Mouse (Mus musculus): ENCODE results near the gene Apon. TPM values are rescaled to one million over a fixed set of nuclear protein-coding genes. Genes with fewer than 3 reads are reported as not detected.
"Not testable (repeated sequence)": the region's sequence is repeated elsewhere in the genome, so short reads cannot be mapped to it uniquely, and the experiment has no call there.

Gene Apon
- polyA plus RNA-seq, 1 experiment from 2014 or later, result 0.20 TPM

- not testable (repeated sequence) for H3K4me3 ChIP-seq; H3K9me3 ChIP-seq (replicated peaks); H3K27ac ChIP-seq (ENCODE audit: poor library complexity, severe bottlenecking); H3K4me2 ChIP-seq; H3K9ac ChIP-seq; ATAC-seq (ENCODE audit: insufficient number of reproducible peaks, low FRiP score); H3K4me1 ChIP-seq (replicated peaks); H3K27me3 ChIP-seq (replicated peaks)
- peaks cover 17% of the 10 kb centered on the region for H3K36me3 ChIP-seq
- WGBS, result 85% methylated on average over 7 of the region's 7 CpGs
Observed at GRCm38 (mm10) chr10:128272819-128273439, 19.0 kb downstream of the Apon start.

- H3K4me3 ChIP-seq; ATAC-seq (ENCODE audit: insufficient number of reproducible peaks, low FRiP score); H3K4me2 ChIP-seq; H3K27me3 ChIP-seq (replicated peaks); H3K9ac ChIP-seq; H3K4me1 ChIP-seq (replicated peaks); H3K27ac ChIP-seq (ENCODE audit: poor library complexity, severe bottlenecking); H3K9me3 ChIP-seq (replicated peaks): not testable (repeated sequence)
- 92% methylated on average over 1 of the region's 1 CpGs for WGBS
- H3K36me3 ChIP-seq, result peaks cover 39% of the 10 kb centered on the region
Observed at GRCm38 (mm10) chr10:128275374-128275773, 21.5 kb downstream of the Apon start.

GRCm38 (mm10) chr10:128278158-128278557, 24.3 kb downstream of the Apon start:
- no peak for ATAC-seq (ENCODE audit: insufficient number of reproducible peaks, low FRiP score)
- H3K4me1 ChIP-seq (replicated peaks), result no peaks in the 10 kb centered on the region
- H3K9ac ChIP-seq, result no peak overlapping the region
- no peak overlapping the region for H3K27ac ChIP-seq (ENCODE audit: poor library complexity, severe bottlenecking)
- H3K36me3 ChIP-seq, result peaks cover 63% of the 10 kb centered on the region
- H3K27me3 ChIP-seq (replicated peaks), result no peaks in the 10 kb centered on the region
- no peak overlapping the region for H3K4me2 ChIP-seq
- H3K9me3 ChIP-seq (replicated peaks), result no peaks in the 10 kb centered on the region
- WGBS, result 61% methylated on average over 6 of the region's 6 CpGs
- no peak overlapping the region for H3K4me3 ChIP-seq

- ATAC-seq (ENCODE audit: insufficient number of reproducible peaks, low FRiP score), result no peak
- WGBS, result 82% methylated on average over 6 of the region's 6 CpGs
- Histone ChIP-seq H3K9me3 (replicated peaks) (no peaks in the 10 kb centered on the region), H3K4me1 (replicated peaks) (no peaks in the 10 kb centered on the region), H3K4me3 (no peak overlapping the region), H3K27me3 (replicated peaks) (no peaks in the 10 kb centered on the region), H3K36me3 (peaks cover 84% of the 10 kb centered on the region), H3K4me2 (no peak overlapping the region), H3K9ac (no peak overlapping the region), H3K27ac (ENCODE audit: poor library complexity, severe bottlenecking) (no peak overlapping the region)
Observed at GRCm38 (mm10) chr10:128280943-128281342, 27.0 kb downstream of the Apon start.

- Histone ChIP-seq H3K9me3 (replicated peaks) (no peaks in the 10 kb centered on the region), H3K9ac (no peak overlapping the region), H3K27me3 (replicated peaks) (no peaks in the 10 kb centered on the region), H3K4me1 (replicated peaks) (no peaks in the 10 kb centered on the region), H3K36me3 (peaks cover 87% of the 10 kb centered on the region), H3K27ac (ENCODE audit: poor library complexity, severe bottlenecking) (no peak overlapping the region), H3K4me3 (no peak overlapping the region), H3K4me2 (no peak overlapping the region)
- ATAC-seq (ENCODE audit: insufficient number of reproducible peaks, low FRiP score), result no peak
- 86% methylated on average over 14 of the region's 14 CpGs for WGBS
Observed at GRCm38 (mm10) chr10:128281682-128282081, 27.8 kb downstream of the Apon start.

- Histone ChIP-seq H3K4me3 (no peak overlapping the region), H3K9ac (peak overlapping the region; percentile 18; the same call in 1 of the 2 replicates), H3K4me1 (replicated peaks) (no peaks in the 10 kb centered on the region), H3K27ac (ENCODE audit: poor library complexity, severe bottlenecking) (no peak overlapping the region), H3K36me3 (peaks cover 86% of the 10 kb centered on the region), H3K9me3 (replicated peaks) (no peaks in the 10 kb centered on the region), H3K4me2 (no peak overlapping the region), H3K27me3 (replicated peaks) (no peaks in the 10 kb centered on the region)
- ATAC-seq (ENCODE audit: insufficient number of reproducible peaks, low FRiP score), result no peak
- WGBS, result 84% methylated on average over 20 of the region's 20 CpGs
Observed at GRCm38 (mm10) chr10:128282886-128283450, 29.1 kb downstream of the Apon start.

- H3K36me3 ChIP-seq, result peaks cover 83% of the 10 kb centered on the region
Observed at GRCm38 (mm10) chr10:128283604-128284579, 30.0 kb downstream of the Apon start.

GRCm38 (mm10) chr10:128290594-128290993, 36.7 kb downstream of the Apon start:
- H3K36me3 ChIP-seq, result peaks cover 60% of the 10 kb centered on the region
- H3K27ac ChIP-seq (ENCODE audit: poor library complexity, severe bottlenecking); H3K4me2 ChIP-seq; H3K27me3 ChIP-seq (replicated peaks); H3K4me1 ChIP-seq (replicated peaks); H3K9ac ChIP-seq; H3K4me3 ChIP-seq; H3K9me3 ChIP-seq (replicated peaks); ATAC-seq (ENCODE audit: insufficient number of reproducible peaks, low FRiP score): not testable (repeated sequence)
- WGBS, result 81% methylated on average over 1 of the region's 1 CpGs

More at GRCm38 (mm10) chr10:128283604-128284579, 30.0 kb downstream of the Apon start:
- Histone ChIP-seq H3K4me2 (no peak overlapping the region), H3K9ac (peak overlapping the region; percentile 1; the same call in 1 of the 2 replicates), H3K4me3 (no peak overlapping the region), H3K27me3 (replicated peaks) (no peaks in the 10 kb centered on the region), H3K4me1 (replicated peaks) (no peaks in the 10 kb centered on the region), H3K27ac (ENCODE audit: poor library complexity, severe bottlenecking) (no peak overlapping the region), H3K9me3 (replicated peaks) (no peaks in the 10 kb centered on the region)
- 64% methylated on average over 31 of the region's 31 CpGs for WGBS
- ATAC-seq (ENCODE audit: insufficient number of reproducible peaks, low FRiP score), result no peak; the same call in 1 of the 2 replicates

DNA sequence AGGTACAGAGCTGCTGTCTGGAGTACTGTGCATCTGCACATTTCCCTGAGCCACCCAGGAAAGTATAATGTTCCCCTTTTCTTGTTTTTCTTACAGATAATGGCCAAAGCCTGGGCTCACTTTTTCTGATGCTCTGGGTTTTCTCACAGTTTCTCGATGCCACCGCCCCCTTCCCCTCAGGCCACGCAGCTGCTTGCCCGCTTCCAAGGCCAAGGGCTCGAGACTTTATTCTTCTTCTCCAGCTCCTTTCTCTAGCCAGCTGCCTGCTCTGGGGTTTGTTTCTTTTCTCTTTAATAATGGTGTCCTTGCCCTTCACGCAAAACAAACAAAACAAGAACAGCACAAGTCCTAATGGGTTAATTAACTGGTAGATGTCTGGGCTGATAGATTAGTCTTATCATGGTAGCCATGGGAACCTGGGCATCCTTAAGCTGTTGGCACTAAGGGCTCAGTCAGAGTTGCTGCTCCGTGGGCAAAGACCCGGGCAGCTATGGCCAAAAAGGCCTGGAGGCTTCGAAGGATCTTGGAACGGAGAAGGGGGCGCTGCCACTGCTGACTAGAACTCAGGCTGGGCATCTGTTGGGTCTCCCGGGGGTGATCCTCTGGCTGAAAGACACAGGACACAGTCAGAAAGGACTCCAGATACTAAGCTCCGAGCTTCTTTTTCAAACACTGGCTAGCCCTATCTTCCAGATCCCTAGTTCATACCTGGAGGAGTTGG, 42.6 kb downstream of the Apon start:
- Histone ChIP-seq H3K27ac (ENCODE audit: poor library complexity, severe bottlenecking) (no peak overlapping the region), H3K9me3 (replicated peaks) (no peaks in the 10 kb centered on the region), H3K4me2 (0 out of 2 replicates have a peak overlapping the region, but pooled peaks have one; percentile 32), H3K4me3 (no peak overlapping the region), H3K9ac (no peak overlapping the region), H3K36me3 (peaks cover 15% of the 10 kb centered on the region), H3K27me3 (replicated peaks) (no peaks in the 10 kb centered on the region), H3K4me1 (replicated peaks) (peaks cover 23% of the 10 kb centered on the region)
- ATAC-seq (ENCODE audit: insufficient number of reproducible peaks, low FRiP score), result no peak
- WGBS, result 68% methylated on average over 13 of the region's 13 CpGs

- no peaks in the 10 kb centered on the region for H3K27me3 ChIP-seq (replicated peaks)
- WGBS, result 63% methylated on average over 4 of the region's 4 CpGs
- H3K4me3 ChIP-seq, result no peak overlapping the region
- no peak overlapping the region for H3K9ac ChIP-seq
- ATAC-seq (ENCODE audit: insufficient number of reproducible peaks, low FRiP score), result no peak; the same call in 1 of the 2 replicates
- H3K4me1 ChIP-seq (replicated peaks), result peaks cover 25% of the 10 kb centered on the region
- peak overlapping the region; percentile 87 for H3K27ac ChIP-seq (ENCODE audit: poor library complexity, severe bottlenecking)
- H3K36me3 ChIP-seq, result peaks cover 9% of the 10 kb centered on the region
- no peaks in the 10 kb centered on the region for H3K9me3 ChIP-seq (replicated peaks)
- H3K4me2 ChIP-seq, result peak overlapping the region; percentile 32; the same call in 1 of the 2 replicates
Observed at GRCm38 (mm10) chr10:128297221-128297620, 43.3 kb downstream of the Apon start.
